Mouse (Mus musculus): Measurements from ENCODE around the gene Nras. TPM values are rescaled to one million over a fixed set of nuclear protein-coding genes. Genes with fewer than 3 reads are reported as not detected.

Gene Nras
- total RNA-seq, 1 experiment from 2014 or later: 60.0 TPM

DNA sequence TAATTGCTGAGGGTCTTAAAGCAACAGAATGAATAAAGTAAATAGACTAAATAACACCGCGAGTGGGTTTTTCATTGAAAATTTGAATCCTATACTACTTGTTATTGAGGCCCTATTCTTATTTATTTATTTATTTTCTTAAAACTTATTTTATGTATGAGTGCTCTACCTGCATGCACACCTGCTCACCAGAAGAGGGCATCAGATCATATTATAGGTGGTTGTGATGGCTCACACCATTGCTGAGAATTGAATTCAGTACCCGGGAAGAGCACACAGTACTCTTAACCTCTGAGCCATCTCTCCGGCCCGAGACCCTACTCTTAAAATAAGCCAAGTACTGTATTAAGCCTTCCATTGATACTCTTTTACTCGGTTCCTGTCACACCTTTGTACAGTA is 41.6 kb downstream of the Nras start:
- no peak for DNase-seq

DNA sequence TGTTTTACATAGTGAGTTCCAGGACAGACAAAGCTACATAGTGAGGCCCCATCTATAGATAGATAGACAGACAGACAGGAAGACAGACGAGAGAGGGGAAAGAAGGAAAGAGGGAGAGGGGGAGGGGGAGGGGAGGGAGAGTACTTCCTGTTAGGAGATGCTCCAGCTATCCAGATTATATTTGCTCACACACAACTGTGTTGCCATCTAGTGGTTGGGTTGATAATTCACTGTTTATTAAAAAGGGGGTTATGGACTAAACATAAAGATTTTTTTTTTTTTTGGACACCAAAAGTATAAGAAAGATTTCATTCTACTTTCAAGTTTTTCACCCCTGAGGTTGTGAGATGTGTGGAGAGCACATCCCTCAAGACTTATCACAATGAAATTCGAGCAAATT is 42.6 kb downstream of the Nras start:
- DNase-seq: no peak

DNA sequence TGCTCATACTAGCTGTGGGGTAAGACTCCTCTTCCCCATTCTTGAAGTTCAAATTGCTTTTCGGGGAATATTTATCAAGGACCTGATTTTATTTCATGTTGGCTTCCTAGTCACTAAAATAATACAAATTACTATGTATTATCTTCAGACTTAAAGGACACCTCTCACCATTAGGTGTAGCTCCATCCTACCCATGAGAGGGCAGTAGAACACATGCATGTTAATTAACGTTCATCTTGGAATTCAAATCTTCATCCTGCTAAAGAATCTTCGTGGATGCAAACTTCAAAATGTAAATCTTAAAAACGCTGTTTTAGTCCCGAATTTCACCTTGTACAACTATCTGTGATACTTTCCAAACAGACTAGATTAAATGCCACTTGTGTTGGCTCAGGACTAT is 43.1 kb downstream of the Nras start:
- DNase-seq: no peak

DNA sequence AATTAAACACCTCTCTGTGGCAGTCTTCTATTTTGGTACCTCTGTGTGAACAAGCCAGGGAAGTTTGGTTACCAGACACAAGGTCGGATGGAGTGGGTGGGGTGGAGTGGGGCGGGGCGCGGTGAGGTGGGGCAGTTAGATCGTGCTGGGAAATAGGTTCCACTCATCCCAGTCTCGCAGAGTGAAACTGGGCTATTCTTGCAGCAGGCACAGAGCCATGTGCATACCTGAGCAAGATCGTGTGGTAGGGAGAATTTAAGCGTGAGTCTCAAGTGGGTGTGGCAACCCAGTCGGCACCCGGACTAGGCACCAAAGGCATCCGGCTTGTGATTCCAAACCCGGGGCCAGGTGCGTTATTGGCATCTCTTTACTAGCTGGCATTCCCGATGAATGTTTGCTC is 43.8 kb downstream of the Nras start:
- DNase-seq: no peak

DNA sequence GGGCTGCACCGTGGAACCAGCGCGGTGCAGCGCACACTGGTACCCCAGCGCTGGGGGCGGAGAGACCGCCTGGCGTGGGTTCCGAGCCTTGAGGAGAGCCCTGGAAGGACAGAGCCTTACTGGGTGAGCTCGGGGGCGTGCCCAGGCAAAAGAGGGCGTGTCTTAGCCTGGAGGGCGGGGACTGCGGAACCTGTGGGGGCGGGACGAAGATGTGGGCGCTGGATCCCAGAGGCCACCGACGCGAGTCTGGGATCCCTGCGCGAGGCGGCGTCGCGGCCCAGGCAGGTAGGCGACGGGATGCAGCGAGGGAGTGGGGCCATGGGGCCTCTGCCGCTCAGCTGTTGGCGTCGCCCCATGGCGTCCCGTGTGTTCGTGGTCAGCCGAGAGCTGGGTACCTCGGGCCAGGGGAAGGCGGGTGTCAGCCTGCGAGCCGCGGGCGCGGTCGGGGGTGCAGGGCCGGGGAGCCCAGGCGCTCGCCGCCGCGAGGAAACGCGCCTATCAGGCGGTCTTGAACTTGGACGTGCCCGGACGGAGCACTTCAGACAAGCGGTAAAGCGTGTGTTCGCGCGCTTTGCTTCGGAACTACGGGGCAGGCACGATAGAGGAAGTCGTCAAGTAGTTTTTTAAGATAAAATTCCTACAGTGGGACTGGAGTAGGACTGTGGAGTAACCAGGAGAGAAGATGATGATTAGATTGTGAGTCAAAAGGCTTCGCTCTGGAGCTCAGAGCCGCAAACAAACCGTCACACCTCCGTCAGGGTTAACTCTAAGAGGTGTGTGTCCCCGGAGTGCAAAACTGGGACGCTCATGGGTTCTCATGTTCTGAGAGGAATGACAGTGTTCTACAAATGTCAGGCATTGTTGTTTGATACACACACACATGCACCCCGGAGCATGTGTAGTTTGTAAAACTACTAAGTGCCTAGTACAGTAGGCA is 44.6 kb downstream of the Nras start, which contains the start of gene Dennd2c:
Gene Dennd2c, plus strand, starts transcription at position 151 of the 937 bp plus-strand sequence.
- DNase-seq: peak; percentile 95

DNA sequence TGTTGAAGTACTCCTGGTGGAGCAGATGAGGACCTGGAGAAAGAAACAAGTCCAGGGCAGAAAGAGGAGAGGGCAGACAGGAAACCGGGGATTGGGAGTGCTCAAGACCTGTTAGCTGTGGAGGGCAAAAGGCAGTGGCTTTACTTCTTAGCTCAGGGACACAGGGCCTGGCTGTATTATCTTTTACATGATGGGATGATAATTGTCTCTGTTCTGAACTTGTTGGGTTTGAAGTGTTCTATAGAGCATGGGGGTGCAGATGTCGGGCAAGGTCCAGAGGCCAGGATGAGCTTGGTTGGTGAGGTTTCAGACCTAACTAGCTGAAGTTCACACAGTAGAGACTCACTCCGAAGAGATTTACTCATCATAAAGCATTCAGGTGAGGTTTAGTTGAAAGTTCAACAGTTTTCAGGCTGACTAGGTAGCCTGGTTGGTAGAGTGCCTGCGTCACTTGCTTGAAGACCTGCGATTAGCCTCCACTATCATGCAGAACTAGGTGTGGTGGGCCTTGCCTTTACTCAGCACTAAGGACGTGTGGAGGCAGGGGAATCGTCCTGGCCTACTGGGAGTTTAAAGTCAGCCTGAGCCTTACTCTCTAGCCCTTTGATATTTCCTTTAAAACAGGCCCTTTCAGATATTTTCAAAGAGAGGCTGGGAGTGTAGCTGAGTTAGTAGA is 49.6 kb downstream of the Nras start:
- DNase-seq: no peak

DNA sequence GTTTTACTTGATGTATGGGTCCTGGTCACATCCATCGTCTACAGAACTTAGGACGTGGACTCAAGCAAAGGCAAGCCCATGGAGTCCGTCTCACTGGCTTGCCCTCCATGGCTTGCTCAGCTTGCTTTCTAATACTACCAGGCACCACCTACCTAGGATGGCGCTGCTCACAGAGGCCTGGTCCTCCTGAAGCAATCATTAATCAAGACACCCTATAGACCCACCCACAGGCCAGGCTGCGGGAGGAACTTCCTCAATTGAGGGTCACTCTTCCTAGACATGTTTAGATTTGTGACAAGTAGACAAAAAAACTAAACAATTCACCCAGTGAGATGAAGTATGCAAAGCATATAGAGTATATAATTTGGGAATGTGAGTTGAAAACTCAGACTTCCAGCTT is 54.1 kb downstream of the Nras start:
- no peak for DNase-seq

Other genes with a start within 250 kb of the Nras start
- gene Sycp1, start 122.2 kb upstream of the Nras start, total RNA-seq (2021): not detected in 2 replicates
- gene Nr1h5, start 94.2 kb upstream of the Nras start, total RNA-seq (2021): not detected in 2 replicates
- 66.1 and 80.1 TPM in 2 replicates for gene Sike1, start 62.6 kb upstream of the Nras start, total RNA-seq (2021)
- 371 and 419 TPM in 2 replicates for gene Csde1, start 37.9 kb upstream of the Nras start, total RNA-seq (2021)
- gene Ampd1, start 15.7 kb downstream of the Nras start, total RNA-seq (2021): not detected in 2 replicates
- 1.4 and 1.5 TPM in 2 replicates for gene Dennd2c, start 44.3 kb downstream of the Nras start, total RNA-seq (2021)
- 37.7 and 60.3 TPM in 2 replicates for gene Bcas2, start 113.4 kb downstream of the Nras start, total RNA-seq (2021)
- gene Trim33, start 221.0 kb downstream of the Nras start, total RNA-seq (2021): 54.5 and 55.0 TPM in 2 replicates

Data from adrenal gland, postnatal 25 days (tissue).